ENCODE assay signal across 16 mouse cellular contexts in genomic region chr11:52275774-52276555, GRCm38 (mm10). TPM values are rescaled to one million over a fixed set of nuclear protein-coding genes. Genes with fewer than 3 reads are reported as not detected.
DNase-seq lines count a peak whose midpoint lies in the region; ATAC-seq and TF ChIP-seq lines count a peak whose summit lies in the region.
"Had no signal": no experiment of that assay in that cellular context is flagged by ENCODE, and none has a peak within 500 bp of the region (broad histone marks: within the 10 kb centered on the region; RNA-seq: fewer than 3 reads in every experiment).

No protein-coding gene starts in this region.

- no peak overlapping the region for H3K4me3 ChIP-seq in heart, embryonic 14.5 days (ENCODE audit: control insufficient read depth in 1 of 2, insufficient read depth in 1 of 2, low read depth in 1 of 2, low read length in 2 of 2)
- no peak overlapping the region for H3K4me3 ChIP-seq in bone marrow, adult 2 months (replicated peaks; ENCODE audit: control insufficient read depth, low read depth, low read length)
- no peak overlapping the region for H3K4me3 ChIP-seq in kidney, adult 2 months (ENCODE audit: insufficient read depth, low read depth, low read length)
- no peak overlapping the region for H3K4me3 ChIP-seq in midbrain, postnatal 0 days (ENCODE audit: low read depth, low read length)
- H3K4me3 ChIP-seq: embryonic facial prominence, embryonic 10.5 days; lung, embryonic 15.5 days had no signal

- ATAC-seq in heart, embryonic 14.5 days (ENCODE audit: insufficient number of reproducible peaks, insufficient read depth, low FRiP score, low read depth) = no peak
- no peak for ATAC-seq in midbrain, postnatal 0 days (ENCODE audit: low FRiP score)
- ATAC-seq: intestine, postnatal 0 days had no signal

- H3K27ac ChIP-seq in heart, embryonic 14.5 days (replicated peaks in 1 of 2; ENCODE audit: control insufficient read depth in 1 of 2, insufficient read depth in 1 of 2, low read depth in 2 of 2, low read length in 2 of 2) = no peak overlapping the region
- H3K27ac ChIP-seq in bone marrow, adult 2 months (ENCODE audit: control insufficient read depth, insufficient read depth, low read depth, low read length, poor library complexity) = peak overlapping the region; percentile 18
- H3K27ac ChIP-seq in kidney, adult 2 months (ENCODE audit: insufficient read depth, low read depth, low read length) = no peak overlapping the region
- H3K27ac ChIP-seq in midbrain, postnatal 0 days (ENCODE audit: low read depth, low read length) = no peak overlapping the region
- H3K27ac ChIP-seq: embryonic facial prominence, embryonic 10.5 days; lung, embryonic 15.5 days; stomach, postnatal 0 days had no signal

- H3K27me3 ChIP-seq in heart, embryonic 14.5 days (ENCODE audit: control insufficient read depth, insufficient read depth, low read length) = no peaks in the 10 kb centered on the region
- H3K27me3 ChIP-seq in kidney, adult 2 months (replicated peaks; ENCODE audit: control insufficient read depth, insufficient read depth, low read length) = no peaks in the 10 kb centered on the region
- no peaks in the 10 kb centered on the region for H3K27me3 ChIP-seq in midbrain, postnatal 0 days (ENCODE audit: insufficient read depth, low read length)
- H3K27me3 ChIP-seq: lung, embryonic 15.5 days had no signal

- no peaks in the 10 kb centered on the region for H3K36me3 ChIP-seq in heart, embryonic 14.5 days (ENCODE audit: control insufficient read depth, insufficient read depth, low read length)
- no peaks in the 10 kb centered on the region for H3K36me3 ChIP-seq in kidney, adult 2 months (ENCODE audit: control insufficient read depth, insufficient read depth, low read length)
- no peaks in the 10 kb centered on the region for H3K36me3 ChIP-seq in midbrain, postnatal 0 days (ENCODE audit: insufficient read depth, low read length)

- peaks cover 24 to 27% of the 10 kb centered on the region in 2 experiments for H3K4me1 ChIP-seq in heart, embryonic 14.5 days (ENCODE audit: control insufficient read depth in 2 of 2, insufficient read depth in 2 of 2, low read length in 2 of 2)
- peaks cover 3% of the 10 kb centered on the region; the same call in 1 of the 2 replicates for H3K4me1 ChIP-seq in bone marrow, adult 2 months (ENCODE audit: control insufficient read depth, insufficient read depth, low read length)
- no peaks in the 10 kb centered on the region for H3K4me1 ChIP-seq in kidney, adult 2 months (ENCODE audit: control insufficient read depth, insufficient read depth, low read length)
- H3K4me1 ChIP-seq in midbrain, postnatal 0 days (ENCODE audit: insufficient read depth, low read length) = no peaks in the 10 kb centered on the region; the same call in 1 of the 2 replicates

- DNase-seq in heart, postnatal 14 days = no peak
- peak; percentile 46 for DNase-seq in ovary, postnatal 36 days (ENCODE audit: low spot score)
- DNase-seq in ovary, postnatal 14 days (ENCODE audit: low spot score) = no peak
- peak; percentile 23 for DNase-seq in R1 (ENCODE audit: low read depth, low spot score)
- DNase-seq in kidney, adult 2 months = no peak
- no peak for DNase-seq in midbrain, postnatal 0 days (ENCODE audit: low spot score)
- DNase-seq: cerebellum, postnatal 25 days; gastrocnemius, postnatal 36 days; kidney, postnatal 36 days; layer of hippocampus, postnatal 36 days had no signal

- no peak for TF ChIP-seq POLR2A in bone marrow, adult 2 months (IDR thresholded peaks at IDR 0.05; ENCODE audit: borderline replicate concordance, control insufficient read depth, low read depth, low read length)
- no peak for TF ChIP-seq POLR2A in kidney, adult 2 months (IDR thresholded peaks at IDR 0.05; ENCODE audit: low read depth, low read length)

- intact Hi-C loops in heart, postnatal 14 days (cut with DNase I) = no loop called here

- peak overlapping the region; percentile 48; the same call in 1 of the 2 replicates for H3K9ac ChIP-seq in heart, embryonic 14.5 days (ENCODE audit: low read length)
- no peak overlapping the region for H3K9ac ChIP-seq in midbrain, postnatal 0 days (replicated peaks; ENCODE audit: low read length, poor library complexity, severe bottlenecking)
- H3K9ac ChIP-seq: lung, embryonic 15.5 days had no signal

- no peak for TF ChIP-seq CTCF in bone marrow, adult 2 months (IDR thresholded peaks at IDR 0.05; ENCODE audit: control insufficient read depth, insufficient read depth, low read length)
- no peak for TF ChIP-seq CTCF in kidney, adult 2 months (conservative IDR thresholded peaks at IDR 0.05; ENCODE audit: insufficient read depth, insufficient read length, low read depth, low read length)
- no peak for TF ChIP-seq CTCF in midbrain, postnatal 0 days (IDR thresholded peaks at IDR 0.05)

- H3K9me3 ChIP-seq in heart, embryonic 14.5 days (ENCODE audit: control insufficient read depth, low read length) = no peaks in the 10 kb centered on the region
- no peaks in the 10 kb centered on the region for H3K9me3 ChIP-seq in midbrain, postnatal 0 days (ENCODE audit: low read length)
- H3K9me3 ChIP-seq: embryonic facial prominence, embryonic 10.5 days; lung, embryonic 15.5 days had no signal

- H3K4me2 ChIP-seq in heart, embryonic 14.5 days (ENCODE audit: low read length) = no peak overlapping the region
- no peak overlapping the region for H3K4me2 ChIP-seq in midbrain, postnatal 0 days (ENCODE audit: low read depth, low read length, poor library complexity, severe bottlenecking)
- H3K4me2 ChIP-seq: lung, embryonic 15.5 days had no signal

- WGBS in heart, embryonic 14.5 days = 73% methylated on average over 9 of the region's 9 CpGs
- WGBS in bone marrow, adult 2 months = 64% methylated on average over 9 of the region's 9 CpGs
- 88% methylated on average over 9 of the region's 9 CpGs for WGBS in kidney, adult 2 months
- WGBS in midbrain, postnatal 0 days = 81% methylated on average over 9 of the region's 9 CpGs

RNA-seq across cellular contexts. Expression of gene Tcf7, which starts 6.8 kb away (rescaled TPM):
- polyA plus RNA-seq in heart, embryonic 14.5 days (2014; fragmentation: Nextera tagmentation; extraction: Ambion mirVana) = 2.2 and 2.5 TPM in 2 replicates
- 10 to 100 TPM in 1 of 2 experiments, 1 to 10 TPM in 1; 3.2 to 45.5 TPM for total RNA-seq in heart, postnatal 14 days (2021)
- polyA plus RNA-seq in bone marrow, adult 2 months (2011; ENCODE audit: insufficient read depth, insufficient read length, low replicate concordance, missing spikeins) = 2.6 TPM in 2 replicates
- polyA plus RNA-seq in kidney, adult 2 months (2012; rRNA removed) = 2.1 and 13.2 TPM in 2 replicates
- total RNA-seq in midbrain, postnatal 0 days (2014; rRNA removed) = 2.0 and 2.6 TPM in 2 replicates
- 3.1 and 3.2 TPM in 2 replicates for polyA plus RNA-seq in midbrain, postnatal 0 days (2015; fragmentation: Nextera tagmentation; extraction: Ambion mirVana)

RNA-seq across cellular contexts. Expression of gene Skp1a, which starts 44.2 kb away (rescaled TPM):
- 468 and 534 TPM in 2 replicates for polyA plus RNA-seq in heart, embryonic 14.5 days (2014; fragmentation: Nextera tagmentation; extraction: Ambion mirVana)
- 100 to 1,000 TPM; 225 to 227 TPM for total RNA-seq in heart, postnatal 14 days (2021)
- polyA plus RNA-seq in bone marrow, adult 2 months (2011; ENCODE audit: insufficient read depth, insufficient read length, low replicate concordance, missing spikeins) = 102 and 171 TPM in 2 replicates
- polyA plus RNA-seq in kidney, adult 2 months (2012; rRNA removed) = 34.4 and 68.9 TPM in 2 replicates
- total RNA-seq in midbrain, postnatal 0 days (2014; rRNA removed) = 466 and 613 TPM in 2 replicates
- 1,145 and 1,185 TPM in 2 replicates for polyA plus RNA-seq in midbrain, postnatal 0 days (2015; fragmentation: Nextera tagmentation; extraction: Ambion mirVana)

Comparison
In these comparisons a context has a peak if more than half of its experiments do, and no peak if none do; other contexts are left out.
1. DNase-seq: peak in ovary, postnatal 36 days (single experiment) and R1 (single experiment); none in heart, postnatal 14 days (0 of 2), ovary, postnatal 14 days (single experiment), kidney, adult 2 months (single experiment) and midbrain, postnatal 0 days (single experiment).